Mouse (Mus musculus) liver, postnatal 0 days (tissue): ENCODE measurements at regions not wholly inside any gene's neighbourhood (a gene's known extent, or its start where the extent isn't known, plus 50 kb on each side); places are given as distances from the start of the nearest gene placed in this dataset.

Source experiments
- CTCF ChIP-seq: sonication (generic); IDR thresholded peaks from 2 replicates; pipeline ENCODE4 v1.5.1; 2016; ENCODE audit warnings: antibody characterized with exemption, low read depth
- EP300 ChIP-seq: IDR thresholded peaks from 2 replicates; pipeline ENCODE4 v1.6.1; 2016; ENCODE audit warnings: antibody characterized with exemption, low read depth, mild to moderate bottlenecking

DNA sequence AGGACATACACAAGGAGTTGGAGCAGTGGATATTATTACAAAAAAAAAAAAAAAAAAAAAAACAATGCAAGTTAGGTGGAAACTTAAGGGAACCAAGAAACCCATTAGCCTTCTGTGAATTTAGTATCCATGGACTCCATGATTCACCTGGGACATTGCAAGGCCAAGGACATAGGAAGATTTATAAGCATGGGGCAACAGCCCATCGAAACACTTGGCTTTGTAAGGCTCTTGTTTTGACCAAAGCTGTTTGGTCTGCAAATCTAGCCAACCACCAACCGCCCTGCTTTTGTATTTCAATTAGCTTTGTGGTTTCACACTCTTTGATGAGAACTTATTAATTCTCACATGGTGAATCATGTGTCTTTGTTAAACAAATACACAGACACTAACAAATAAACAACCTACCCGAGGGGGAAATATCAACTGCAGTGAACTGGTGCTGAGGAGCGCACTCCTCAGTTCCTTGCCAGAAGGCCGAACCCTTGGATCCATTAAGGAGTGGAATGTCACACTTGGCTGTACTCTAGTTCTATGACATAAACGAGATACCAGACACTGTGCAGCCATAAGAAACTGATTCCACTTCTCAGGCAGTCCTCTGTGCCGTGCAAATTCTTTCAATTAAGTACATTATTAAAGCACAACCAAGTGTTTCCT is 529.7 kb downstream of the Tmem38b start:
- TF ChIP-seq CTCF (no peak), EP300 (no peak)
